ENCODE assay signal across 8 mouse cellular contexts in genomic region chr10:26752929-26753567, GRCm38 (mm10). TPM values are rescaled to one million over a fixed set of nuclear protein-coding genes. Genes with fewer than 3 reads are reported as not detected.
DNase-seq lines count a peak whose midpoint lies in the region; ATAC-seq and TF ChIP-seq lines count a peak whose summit lies in the region.

TSS of gene Arhgap18 (plus strand) at chr10:26753421.

- peak within 1 kb of the TSS; percentile 36 for H3K4me2 ChIP-seq in forebrain, embryonic 15.5 days (replicated peaks)
- no peak within 1 kb of the TSS for H3K4me2 ChIP-seq in intestine, postnatal 0 days (replicated peaks; ENCODE audit: low read depth)
- H3K4me2 ChIP-seq in neural tube, embryonic 12.5 days (replicated peaks) = peak within 1 kb of the TSS; percentile 19; the same call in 1 of the 2 replicates

- H3K27me3 ChIP-seq in forebrain, embryonic 15.5 days = no peaks in the 10 kb centered on the region
- H3K27me3 ChIP-seq in intestine, postnatal 0 days (replicated peaks; ENCODE audit: control insufficient read depth, insufficient read depth, low read length) = no peaks in the 10 kb centered on the region
- no peaks in the 10 kb centered on the region for H3K27me3 ChIP-seq in neural tube, embryonic 12.5 days (replicated peaks)
- no peaks in the 10 kb centered on the region for H3K27me3 ChIP-seq in cerebellum, adult 2 months (ENCODE audit: control insufficient read depth, insufficient read depth, low read length)

- peaks cover 7% of the 10 kb centered on the region for H3K4me1 ChIP-seq in forebrain, embryonic 15.5 days
- no peaks in the 10 kb centered on the region for H3K4me1 ChIP-seq in intestine, postnatal 0 days (replicated peaks; ENCODE audit: control insufficient read depth, insufficient read depth, low read length)
- no peaks in the 10 kb centered on the region for H3K4me1 ChIP-seq in neural tube, embryonic 12.5 days
- no peaks in the 10 kb centered on the region; the same call in 1 of the 2 replicates for H3K4me1 ChIP-seq in cerebellum, adult 2 months (ENCODE audit: control insufficient read depth, insufficient read depth, low read length)

- H3K9ac ChIP-seq in forebrain, embryonic 15.5 days (replicated peaks) = 0 out of 2 replicates have a peak within 1 kb of the TSS, but pooled peaks have one; percentile 15
- H3K9ac ChIP-seq in intestine, postnatal 0 days (ENCODE audit: low read depth, low read length) = no peak within 1 kb of the TSS
- no peak within 1 kb of the TSS for H3K9ac ChIP-seq in neural tube, embryonic 12.5 days

- intact Hi-C loops in gastrocnemius, adult 2 months (cut with DNase I) = loop anchor here (5.0 kb wide), 1 partner anchor 139 kb away; no protein-coding TSS in a partner anchor
- intact Hi-C loops in left cerebral cortex, adult 2 months (cut with DNase I) = loop anchor here (2.0 to 5.0 kb wide), 3 partner anchors 41 to 381 kb away; no protein-coding TSS in a partner anchor

- DNase-seq in gastrocnemius, adult 2 months = no peak
- DNase-seq in gastrocnemius, adult 18-20 months (ENCODE audit: low spot score) = no peak
- DNase-seq in cerebellum, adult 2 months = no peak
- DNase-seq in left cerebral cortex, adult 2 months (ENCODE audit: extremely low spot score in 1 of 2, low spot score in 2 of 2) = no peak

- peak; percentile 29 for TF ChIP-seq CTCF in gastrocnemius, adult 2 months (IDR thresholded peaks at IDR 0.05)
- 0 out of 2 replicates have a peak, but pooled peaks have one; percentile 36 for TF ChIP-seq CTCF in intestine, postnatal 0 days (IDR thresholded peaks at IDR 0.05; ENCODE audit: low read depth)
- no peak for TF ChIP-seq CTCF in cerebellum, adult 2 months (IDR thresholded peaks at IDR 0.05; ENCODE audit: borderline replicate concordance, insufficient read depth, low read depth, low read length)
- TF ChIP-seq CTCF in left cerebral cortex, adult 2 months (IDR thresholded peaks at IDR 0.05) = no peak; the same call in 1 of the 2 replicates

- no peaks in the 10 kb centered on the region for H3K36me3 ChIP-seq in forebrain, embryonic 15.5 days
- H3K36me3 ChIP-seq in intestine, postnatal 0 days (ENCODE audit: control insufficient read depth, insufficient read depth) = no peaks in the 10 kb centered on the region
- H3K36me3 ChIP-seq in neural tube, embryonic 12.5 days = no peaks in the 10 kb centered on the region

- ATAC-seq in activated CD4-positive, CD25-positive, alpha-beta regulatory T cell, adult 4 months = peak; percentile 44
- peak; percentile 72 for ATAC-seq in forebrain, embryonic 15.5 days (replicated peaks)
- ATAC-seq in intestine, postnatal 0 days = no peak
- peak; percentile 51 for ATAC-seq in neural tube, embryonic 12.5 days (ENCODE audit: low FRiP score, low read depth)

- H3K27ac ChIP-seq in gastrocnemius, adult 2 months = no peak within 1 kb of the TSS
- peak within 1 kb of the TSS; percentile 71 for H3K27ac ChIP-seq in forebrain, embryonic 15.5 days (replicated peaks)
- no peak within 1 kb of the TSS for H3K27ac ChIP-seq in intestine, postnatal 0 days (ENCODE audit: low read depth, low read length)
- H3K27ac ChIP-seq in neural tube, embryonic 12.5 days = no peak within 1 kb of the TSS
- H3K27ac ChIP-seq in cerebellum, adult 2 months (ENCODE audit: insufficient read depth, low read length) = no peak within 1 kb of the TSS
- no peak within 1 kb of the TSS for H3K27ac ChIP-seq in left cerebral cortex, adult 2 months

- H3K9me3 ChIP-seq in forebrain, embryonic 15.5 days = no peaks in the 10 kb centered on the region
- H3K9me3 ChIP-seq in intestine, postnatal 0 days (ENCODE audit: control insufficient read depth) = no peaks in the 10 kb centered on the region
- no peaks in the 10 kb centered on the region for H3K9me3 ChIP-seq in neural tube, embryonic 12.5 days

- peak within 1 kb of the TSS; percentile 21 for H3K4me3 ChIP-seq in gastrocnemius, adult 2 months
- H3K4me3 ChIP-seq in forebrain, embryonic 15.5 days = no peak within 1 kb of the TSS
- no peak within 1 kb of the TSS for H3K4me3 ChIP-seq in intestine, postnatal 0 days (ENCODE audit: low read depth, low read length)
- H3K4me3 ChIP-seq in neural tube, embryonic 12.5 days = no peak within 1 kb of the TSS
- H3K4me3 ChIP-seq in cerebellum, adult 2 months (replicated peaks; ENCODE audit: insufficient read depth, low read depth, low read length) = no peak within 1 kb of the TSS
- no peak within 1 kb of the TSS for H3K4me3 ChIP-seq in left cerebral cortex, adult 2 months

- no peak for TF ChIP-seq POLR2A in cerebellum, adult 2 months (IDR thresholded peaks at IDR 0.05; ENCODE audit: borderline replicate concordance, insufficient read depth, low read length)

- WGBS in forebrain, embryonic 15.5 days = 67% methylated on average over 11 of the region's 11 CpGs
- 73% methylated on average over 11 of the region's 11 CpGs for WGBS in intestine, postnatal 0 days
- 86% methylated on average over 11 of the region's 11 CpGs for WGBS in neural tube, embryonic 12.5 days
- WGBS in cerebellum, adult 2 months = 73% methylated on average over 11 of the region's 11 CpGs

RNA-seq across cellular contexts. Expression of gene Arhgap18, which starts in this region (rescaled TPM):
- total RNA-seq in gastrocnemius, adult 2 months (2021) = 1 to 10 TPM; 3.1 to 4.1 TPM
- total RNA-seq in gastrocnemius, adult 18-20 months (2021) = 1 to 10 TPM; 1.8 to 3.0 TPM
- polyA plus RNA-seq in activated CD4-positive, CD25-positive, alpha-beta regulatory T cell, adult 4 months (2017; shearing (Covaris generic)) = 10 to 100 TPM; 34.7 to 37.5 TPM
- 14.1 and 14.4 TPM in 2 replicates for polyA plus RNA-seq in forebrain, embryonic 15.5 days (2015; fragmentation: Nextera tagmentation; extraction: Ambion mirVana)
- 30.5 TPM in 2 replicates for polyA plus RNA-seq in intestine, postnatal 0 days (2015; fragmentation: Nextera tagmentation; extraction: Ambion mirVana)
- polyA plus RNA-seq in neural tube, embryonic 12.5 days (2016; fragmentation: Nextera tagmentation; extraction: Ambion mirVana) = 11.9 and 15.4 TPM in 2 replicates
- 3.8 and 4.3 TPM in 2 replicates for polyA plus RNA-seq in cerebellum, adult 2 months (2012; rRNA removed)
- 1 to 10 TPM; 9.4 TPM for total RNA-seq in left cerebral cortex, adult 2 months (2021)

Comparison
In these comparisons a context has a peak if more than half of its experiments do, and no peak if none do; other contexts are left out.
1. CTCF ChIP-seq: peak in gastrocnemius, adult 2 months (single experiment) and intestine, postnatal 0 days (single experiment); none in cerebellum, adult 2 months (single experiment) and left cerebral cortex, adult 2 months (single experiment).